Mouse (Mus musculus): ENCODE results near the gene Lad1.

Lad1 gene

DNA sequence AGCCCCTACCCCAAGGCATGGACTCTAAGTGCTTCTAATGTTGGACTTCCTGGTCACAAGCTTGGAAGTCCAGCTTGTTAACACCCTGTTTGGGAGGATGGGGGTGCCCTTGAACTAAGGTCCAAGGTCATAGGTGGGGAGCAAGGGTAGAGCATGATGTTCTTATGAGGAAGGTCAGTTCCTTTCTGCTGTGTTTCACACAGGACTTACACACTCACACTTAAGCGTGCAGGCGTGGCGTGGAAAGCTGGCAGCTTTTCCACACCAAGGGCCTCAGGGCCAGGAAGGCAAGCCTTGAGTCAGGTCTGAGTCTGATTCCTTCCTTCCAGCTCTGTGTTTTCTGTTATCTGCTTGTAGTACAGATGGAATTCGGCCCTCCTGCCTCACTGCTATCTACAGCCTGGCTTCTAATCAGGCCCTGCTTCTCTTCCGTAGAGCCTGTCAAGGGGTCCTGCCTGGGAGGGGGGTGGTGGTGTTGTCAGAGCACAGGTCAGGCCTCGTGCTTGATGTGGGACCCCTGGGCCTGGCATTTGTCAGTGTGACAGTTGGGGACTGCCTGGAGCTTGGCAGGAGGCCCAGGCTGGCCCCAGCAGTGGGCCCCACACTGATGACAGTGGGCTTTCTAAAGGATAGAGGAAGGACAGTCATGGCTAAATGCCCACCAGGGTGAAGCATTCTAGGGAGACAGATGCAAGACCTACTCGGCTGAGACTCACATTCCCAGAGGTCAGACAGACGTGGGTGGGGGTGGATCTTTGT lies 18.0 kb upstream of the Lad1 start:
- in situ Hi-C loops (cut with MboI; ENCODE audit: unreplicated experiment in 2 of 2), result loop anchor here in 1 of 2 experiments (25.0 kb wide), 1 partner anchor 1238 kb away; the partner anchor contains the start of gene Kdm5b

DNA sequence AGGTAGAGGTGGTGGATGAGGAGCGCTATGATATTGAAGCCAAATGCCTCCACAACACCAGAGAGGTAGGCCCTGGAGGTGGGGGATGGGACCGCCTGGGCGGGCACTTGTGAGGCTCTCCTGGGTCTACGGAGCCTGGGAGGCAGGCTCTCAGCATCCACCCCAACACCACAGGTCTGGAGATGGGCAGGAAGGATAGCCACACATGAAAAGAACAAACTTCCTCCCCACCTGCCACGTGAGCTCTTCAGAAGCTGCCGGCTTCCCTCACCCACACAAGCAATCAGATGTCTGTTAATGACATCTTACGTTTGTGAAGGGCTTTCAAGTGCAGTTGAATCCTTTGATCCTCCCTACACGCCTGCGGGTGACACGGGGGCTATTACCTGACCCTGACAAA lies 10.9 kb upstream of the Lad1 start:
- in situ Hi-C loops (cut with MboI; ENCODE audit: unreplicated experiment in 2 of 2), result loop anchor here in 1 of 2 experiments (25.0 kb wide), 1 partner anchor 1245 kb away; the partner anchor contains the start of gene Kdm5b

DNA sequence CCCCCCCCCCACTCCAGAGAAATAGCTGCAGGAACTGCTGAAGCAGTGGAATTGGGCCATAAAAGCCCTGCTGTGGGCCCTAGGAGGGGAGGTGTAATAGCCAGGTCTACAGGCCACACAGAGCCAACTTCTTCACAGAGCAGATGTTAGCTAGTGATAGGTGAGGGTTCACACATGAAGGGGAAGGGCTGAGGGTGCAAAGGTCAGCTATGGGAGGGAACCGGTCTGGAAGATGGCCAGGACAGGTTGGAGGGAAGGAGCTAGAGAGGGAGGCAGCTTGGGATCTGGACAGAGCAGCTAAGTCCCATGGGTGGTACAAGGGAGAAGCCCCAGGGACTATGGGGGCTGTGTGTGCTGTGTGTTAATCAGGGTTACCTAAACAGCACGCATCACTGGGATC lies 8.2 kb upstream of the Lad1 start:
- in situ Hi-C loops (cut with MboI; ENCODE audit: unreplicated experiment in 2 of 2), result loop anchor here in 1 of 2 experiments (25.0 kb wide), 1 partner anchor 1248 kb away; the partner anchor contains the start of gene Kdm5b

DNA sequence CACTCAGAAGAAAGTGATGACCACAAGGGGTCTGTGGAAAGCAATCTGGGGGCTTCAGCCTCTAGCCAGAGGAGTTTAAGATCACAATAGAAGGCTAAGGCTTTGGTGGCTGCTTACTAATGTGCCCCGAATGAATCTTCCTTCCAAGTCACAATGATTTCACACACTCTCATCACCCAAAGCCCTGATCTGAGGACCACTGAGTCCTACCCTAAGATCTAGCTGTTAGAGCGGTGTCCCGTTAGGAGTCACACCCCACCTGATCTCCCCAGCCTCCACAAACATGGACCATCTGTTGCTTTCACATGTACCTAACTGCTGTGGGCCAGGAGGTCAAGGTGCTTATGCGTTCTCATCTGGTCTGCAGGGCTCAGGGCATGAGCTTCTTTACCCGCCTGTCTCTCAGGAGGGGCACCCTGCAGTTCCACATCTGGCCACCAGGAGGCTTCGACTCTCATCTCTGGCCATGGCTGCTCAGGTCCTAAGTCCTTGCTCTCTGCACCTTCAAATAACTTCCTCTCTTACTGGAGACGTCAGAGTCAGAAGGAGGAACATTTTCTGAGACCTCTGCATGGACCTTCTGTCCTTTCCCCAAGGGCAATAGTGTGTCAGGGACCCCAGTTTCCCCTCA lies 7.3 kb upstream of the Lad1 start:
- in situ Hi-C loops (cut with MboI; ENCODE audit: unreplicated experiment in 2 of 2), result loop anchor here in 1 of 2 experiments (25.0 kb wide), 1 partner anchor 1249 kb away; the partner anchor contains the start of gene Kdm5b

DNA sequence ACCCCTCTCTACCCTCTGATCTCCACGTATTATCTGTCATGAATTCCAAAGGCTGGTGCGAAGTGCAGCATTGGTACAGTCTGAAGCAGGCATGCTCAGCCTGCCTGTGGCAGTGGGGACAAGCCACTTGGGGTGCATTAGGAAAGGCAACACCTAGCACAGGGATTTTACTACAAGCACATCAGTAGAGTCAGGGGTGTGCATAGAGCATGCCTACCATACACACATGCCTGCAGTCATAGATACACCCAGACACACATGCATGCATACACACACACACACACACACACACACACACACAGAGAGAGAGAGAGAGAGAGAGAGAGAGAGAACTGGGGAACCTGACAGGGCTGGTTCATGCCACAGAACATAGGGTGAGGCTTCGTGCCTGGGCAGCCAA lies 6.2 kb upstream of the Lad1 start:
- in situ Hi-C loops (cut with MboI; ENCODE audit: unreplicated experiment in 2 of 2), result loop anchor here in 1 of 2 experiments (25.0 kb wide), 1 partner anchor 1250 kb away; the partner anchor contains the start of gene Kdm5b

DNA sequence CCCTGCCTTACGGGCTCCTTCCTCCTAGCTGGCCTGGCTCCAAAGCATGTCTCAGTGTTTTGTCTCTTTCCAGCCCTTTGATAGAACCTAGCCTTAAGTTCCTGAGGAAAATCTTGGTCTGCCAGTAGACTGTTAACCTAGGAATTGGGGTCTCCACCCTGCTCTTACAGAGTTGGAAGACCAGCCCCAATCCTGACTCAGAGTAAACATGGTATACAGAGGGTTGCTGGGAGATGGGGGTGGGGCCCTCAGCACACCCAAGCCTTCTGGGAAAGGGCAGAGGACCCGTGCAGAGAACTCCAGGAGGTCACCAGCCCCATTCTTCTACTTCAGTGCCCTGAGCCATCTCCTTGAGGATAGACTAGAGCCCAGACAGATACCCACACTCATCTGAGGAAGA lies 5.8 kb upstream of the Lad1 start:
- in situ Hi-C loops (cut with MboI; ENCODE audit: unreplicated experiment in 2 of 2), result loop anchor here in 1 of 2 experiments (25.0 kb wide), 1 partner anchor 1250 kb away; the partner anchor contains the start of gene Kdm5b

DNA sequence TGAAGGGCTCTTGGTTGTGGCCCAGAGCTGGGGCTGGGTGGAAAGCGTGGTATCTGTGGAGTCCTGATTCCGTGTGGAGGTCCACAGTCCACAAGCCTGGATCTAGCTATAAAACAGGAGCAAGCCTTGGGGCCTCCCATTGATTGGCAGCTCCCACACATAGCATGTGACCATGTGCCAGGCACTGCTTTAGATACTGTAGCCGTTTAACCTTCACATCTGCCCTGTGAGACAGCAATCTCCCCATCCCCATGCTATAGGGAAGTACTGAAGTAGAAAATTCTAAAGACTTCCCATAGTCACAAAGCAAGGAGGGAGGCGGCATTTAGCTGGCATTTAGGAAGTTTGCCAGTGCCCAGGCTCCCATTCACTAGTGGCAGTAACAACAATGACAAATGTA lies 5.3 kb upstream of the Lad1 start:
- in situ Hi-C loops (cut with MboI; ENCODE audit: unreplicated experiment in 2 of 2), result loop anchor here in 1 of 2 experiments (25.0 kb wide), 1 partner anchor 1251 kb away; the partner anchor contains the start of gene Kdm5b

DNA sequence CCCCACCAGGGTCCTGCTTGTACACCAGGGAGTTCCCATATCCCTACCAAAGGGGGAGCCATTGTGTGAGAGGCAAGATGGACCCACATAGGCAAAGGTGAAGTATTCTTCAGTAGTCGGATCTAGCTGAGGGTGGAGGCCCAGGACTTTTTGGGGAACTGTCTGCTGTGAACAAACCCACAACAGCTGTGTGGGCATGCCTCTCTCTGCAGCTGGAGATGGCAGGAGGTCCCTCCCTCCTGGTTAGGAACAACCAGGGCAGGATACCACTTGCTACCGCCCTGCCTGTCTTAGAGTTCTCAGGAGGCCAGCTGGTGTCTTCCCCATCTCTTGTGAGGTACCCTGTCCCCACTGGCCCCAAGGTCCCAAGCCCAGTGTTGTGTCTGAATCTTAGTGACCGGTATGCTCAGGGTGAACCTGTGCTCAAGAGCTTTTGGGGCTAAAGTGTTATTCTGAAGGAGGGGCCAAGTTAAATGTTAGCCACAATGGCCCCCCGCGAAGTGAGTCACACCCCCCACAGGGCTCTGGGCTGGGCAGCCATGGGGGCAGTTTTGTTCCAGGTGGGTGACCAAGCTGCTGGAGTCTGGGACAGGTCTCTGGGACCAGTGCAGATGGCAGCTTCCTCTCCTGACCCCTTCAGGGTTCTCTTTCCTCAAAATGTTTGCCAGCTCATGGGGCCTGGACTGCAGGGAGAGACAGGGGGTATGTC lies 4.6 kb upstream of the Lad1 start:
- in situ Hi-C loops (cut with MboI; ENCODE audit: unreplicated experiment in 2 of 2), result loop anchor here in 1 of 2 experiments (25.0 kb wide), 1 partner anchor 1252 kb away; the partner anchor contains the start of gene Kdm5b

DNA sequence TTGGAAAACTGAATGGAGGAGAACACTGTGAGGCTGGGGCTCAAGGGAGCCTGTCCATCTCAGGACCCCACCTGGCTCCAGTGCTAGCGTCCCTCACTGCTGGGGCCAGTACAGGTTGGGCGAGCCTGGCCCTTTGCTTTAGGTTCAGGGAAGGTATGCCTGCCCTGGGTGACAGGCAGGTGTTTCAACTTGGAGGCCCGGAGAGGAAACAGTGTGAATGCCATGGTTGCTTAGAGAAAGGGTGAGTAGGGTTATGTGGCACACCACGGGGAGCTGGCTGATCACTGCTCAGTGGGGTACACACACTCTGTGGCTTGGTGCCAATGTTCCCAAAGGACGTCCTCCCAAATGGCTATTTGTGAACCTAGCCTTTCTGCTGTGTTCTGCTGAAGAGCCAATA lies 3.9 kb upstream of the Lad1 start:
- in situ Hi-C loops (cut with MboI; ENCODE audit: unreplicated experiment in 2 of 2), result loop anchor here in 1 of 2 experiments (25.0 kb wide), 1 partner anchor 1252 kb away; the partner anchor contains the start of gene Kdm5b

DNA sequence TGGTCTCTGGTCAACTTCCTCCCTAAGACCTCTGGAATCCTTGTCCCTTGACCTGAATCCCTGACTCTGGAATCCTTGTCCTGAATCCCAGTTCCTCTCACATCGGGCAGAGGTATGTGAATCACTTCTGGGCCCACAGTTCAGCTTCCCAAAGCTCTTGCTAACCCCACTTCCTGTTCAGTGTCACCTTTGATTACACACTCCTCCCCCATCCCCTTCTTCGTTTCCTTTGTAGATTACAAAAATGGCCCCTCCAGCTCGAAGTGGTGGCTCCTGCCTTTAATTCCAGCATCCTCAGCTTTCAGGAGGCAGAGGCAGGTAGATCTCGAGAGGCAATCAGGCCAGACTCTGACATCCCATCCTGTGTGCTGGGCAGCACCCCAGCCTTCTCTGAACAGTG lies 803 bp upstream of the Lad1 start:
- in situ Hi-C loops (cut with MboI; ENCODE audit: unreplicated experiment in 2 of 2), result loop anchor here in 1 of 2 experiments (25.0 kb wide), 1 partner anchor 1255 kb away; the partner anchor contains the start of gene Kdm5b

DNA sequence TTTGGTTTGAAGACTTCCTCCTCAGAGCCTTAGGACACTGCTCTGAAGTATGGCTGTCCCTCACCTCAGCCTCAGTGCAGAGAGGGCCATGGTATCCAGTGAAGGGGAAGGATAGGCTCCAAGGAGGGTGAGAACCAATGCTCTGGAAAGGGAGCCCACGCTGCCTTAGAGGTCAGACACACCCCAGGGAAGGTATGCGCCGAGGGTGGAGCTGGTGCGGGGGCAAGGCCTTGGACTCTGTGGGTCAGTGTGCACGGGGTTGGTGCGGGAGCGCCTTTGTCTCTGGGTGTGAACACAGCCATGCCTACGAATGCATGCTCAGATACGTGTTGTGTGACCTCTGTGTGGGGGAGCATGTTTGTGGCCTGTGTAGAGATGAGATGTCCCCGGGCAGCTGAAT lies 1.7 kb downstream of the Lad1 start:
- in situ Hi-C loops (cut with MboI; ENCODE audit: unreplicated experiment in 2 of 2), result loop anchor here in 1 of 2 experiments (25.0 kb wide), 1 partner anchor 1258 kb away; the partner anchor contains the start of gene Kdm5b

DNA sequence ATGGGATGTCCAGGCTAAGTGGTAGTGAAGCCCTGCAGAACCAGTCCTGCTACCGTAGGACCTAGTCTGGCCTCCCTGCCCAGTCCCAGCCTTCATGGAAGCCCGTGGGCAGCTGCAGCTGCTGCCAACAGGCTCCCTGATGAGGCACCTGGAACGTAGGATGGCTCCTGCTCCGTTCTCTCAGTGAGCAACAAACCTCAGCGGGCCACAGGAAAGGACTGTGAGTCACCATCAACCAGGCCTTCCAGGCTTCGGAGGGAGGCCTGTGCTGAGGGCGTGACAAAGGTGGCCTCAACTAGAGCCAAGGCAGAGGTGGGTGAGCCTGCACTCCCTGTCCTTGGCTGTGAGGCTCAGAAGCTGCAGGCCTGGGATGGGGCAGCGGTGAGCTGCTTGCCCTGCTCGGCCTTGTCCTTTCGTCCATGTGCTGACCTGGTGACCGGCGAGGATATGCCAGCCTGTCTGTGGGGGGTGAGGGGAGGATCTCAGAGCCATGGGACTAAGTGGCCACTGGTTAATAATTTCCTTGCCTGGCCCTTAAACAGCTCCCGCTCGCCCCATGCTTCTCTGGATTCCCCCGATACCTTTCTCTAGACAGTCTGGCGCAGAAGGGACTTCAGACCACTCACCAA lies 2.5 kb downstream of the Lad1 start:
- in situ Hi-C loops (cut with MboI; ENCODE audit: unreplicated experiment in 2 of 2), result loop anchor here in 1 of 2 experiments (25.0 kb wide), 1 partner anchor 1259 kb away; the partner anchor contains the start of gene Kdm5b

DNA sequence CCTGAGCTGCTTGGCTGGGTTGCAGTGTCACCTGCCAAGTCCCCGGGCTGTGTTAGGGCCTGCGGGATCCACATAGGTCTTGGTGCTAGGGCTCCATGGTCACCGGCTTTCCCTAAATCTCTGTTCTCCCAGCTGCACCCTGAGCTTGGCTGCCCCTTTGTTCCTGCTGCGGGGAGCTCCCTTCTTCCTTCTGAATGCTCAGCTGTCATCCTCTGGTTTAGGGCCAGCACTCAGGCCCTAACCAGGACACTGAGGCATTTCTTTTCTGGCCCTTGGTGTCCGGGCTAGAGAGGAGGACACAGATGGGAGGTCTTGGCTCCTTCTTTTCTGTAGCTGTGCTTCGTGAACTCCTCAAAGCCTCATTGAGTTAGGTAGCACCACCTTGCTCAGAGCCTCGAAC lies 3.4 kb downstream of the Lad1 start:
- in situ Hi-C loops (cut with MboI; ENCODE audit: unreplicated experiment in 2 of 2), result loop anchor here in 1 of 2 experiments (25.0 kb wide), 1 partner anchor 1259 kb away; the partner anchor contains the start of gene Kdm5b

DNA sequence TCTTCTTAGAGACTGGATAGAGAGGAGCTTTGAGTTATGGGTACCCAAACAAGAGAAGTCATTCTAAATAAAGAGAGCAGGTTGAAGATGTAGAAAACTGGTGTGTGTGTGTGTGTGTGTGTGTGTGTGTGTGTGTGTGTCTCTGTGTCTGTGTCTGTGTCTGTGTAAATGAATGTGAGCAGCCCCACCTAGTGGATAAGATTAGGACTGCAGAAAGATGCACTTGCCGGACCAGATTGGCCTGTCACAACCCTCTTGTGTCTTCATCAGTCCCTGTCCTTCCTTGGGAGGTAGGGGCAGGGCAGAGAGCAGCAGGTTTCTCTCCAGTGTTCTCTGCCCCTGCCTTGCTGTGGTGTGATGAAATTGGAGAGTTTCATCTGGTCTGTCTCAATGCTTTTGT lies 10.5 kb downstream of the Lad1 start:
- in situ Hi-C loops (cut with MboI; ENCODE audit: unreplicated experiment in 2 of 2), result no loop called here

DNA sequence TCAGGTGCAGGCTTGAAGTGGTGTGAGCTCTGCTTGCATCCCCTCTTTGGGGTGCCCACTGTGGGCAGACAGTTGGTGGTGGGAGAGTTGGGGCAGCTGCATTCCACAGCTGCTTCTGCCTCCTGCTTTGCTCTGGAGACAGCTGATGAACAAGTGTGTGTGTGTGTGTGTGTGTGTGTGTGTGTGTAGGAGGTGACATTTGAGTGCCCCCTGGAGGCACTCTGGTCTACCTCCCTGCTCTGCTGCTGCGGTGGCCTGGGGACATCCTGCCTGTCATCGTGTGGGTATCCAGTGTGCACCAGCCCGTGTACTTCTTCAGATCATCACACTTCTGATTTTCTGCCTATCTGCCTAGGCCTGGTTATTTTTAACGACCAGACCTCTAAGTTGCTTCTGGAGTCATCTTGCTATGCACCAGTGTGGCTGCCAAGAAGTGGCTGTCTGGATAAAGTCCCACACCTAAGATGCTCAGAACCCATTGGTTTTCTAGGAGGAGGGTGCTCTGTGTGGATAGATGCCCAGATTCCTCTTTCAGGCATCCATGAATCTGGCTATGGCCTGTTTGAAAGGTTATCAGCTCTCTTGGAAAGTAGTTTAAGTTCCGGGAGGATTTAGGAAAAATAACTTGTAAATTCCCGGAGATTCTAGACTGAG lies 15.9 kb downstream of the Lad1 start:
- in situ Hi-C loops (cut with MboI; ENCODE audit: unreplicated experiment in 2 of 2), result no loop called here

DNA sequence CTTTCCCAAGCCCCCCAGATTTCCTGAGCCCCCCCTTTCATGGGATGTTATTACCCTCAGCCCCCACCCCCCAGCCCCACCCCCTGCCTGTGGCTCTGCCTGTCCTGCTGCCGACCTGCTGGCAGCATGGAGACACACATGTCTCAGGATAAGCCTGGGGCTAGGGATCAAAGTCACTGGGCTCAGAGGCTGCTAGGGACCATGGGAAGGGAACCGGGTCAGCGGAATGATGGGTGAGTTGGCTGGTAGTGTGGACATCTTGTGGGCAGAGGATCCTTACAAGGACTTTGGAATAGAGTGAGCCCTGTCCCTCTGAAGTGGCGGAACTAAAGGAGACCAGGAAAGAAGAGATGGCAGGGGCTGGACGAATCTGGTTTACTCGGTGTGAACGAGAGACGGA lies 16.6 kb downstream of the Lad1 start:
- in situ Hi-C loops (cut with MboI; ENCODE audit: unreplicated experiment in 2 of 2), result no loop called here

DNA sequence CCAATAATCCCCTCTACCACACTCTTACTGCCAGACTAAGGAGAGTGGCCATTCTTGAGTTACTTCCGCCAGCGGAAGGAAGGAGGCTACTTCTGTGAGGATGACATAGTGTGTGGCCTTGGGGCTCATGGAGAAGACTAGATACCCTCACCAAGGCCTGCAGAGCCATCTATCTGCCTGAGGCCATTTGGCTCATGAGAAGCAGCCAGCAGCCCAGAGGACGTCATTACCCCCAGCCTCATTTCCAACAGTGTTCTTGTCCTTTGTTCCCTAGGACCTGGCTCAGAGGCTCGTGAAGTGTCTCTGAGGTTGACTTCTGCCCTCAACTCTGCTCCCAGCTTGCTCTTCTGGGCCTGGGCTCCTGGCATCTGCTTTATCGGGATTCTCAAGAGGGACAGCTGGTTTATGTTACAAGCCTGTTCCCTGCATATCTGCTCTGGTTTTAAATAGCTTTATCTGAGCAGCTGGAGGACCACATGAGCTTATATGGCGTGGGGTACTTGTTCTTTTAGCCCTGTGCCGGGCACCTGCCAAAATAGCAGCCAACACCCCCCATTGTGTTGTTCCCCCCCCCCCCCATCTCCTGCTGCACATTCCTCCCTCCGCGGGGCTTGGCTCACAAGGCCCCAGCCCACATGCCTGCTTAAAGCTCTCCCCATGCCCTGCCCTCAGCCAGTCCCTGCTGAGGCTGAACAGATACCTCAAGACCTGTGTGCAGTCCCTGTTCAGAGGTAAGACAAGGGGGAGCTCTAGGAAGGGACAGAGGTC lies 17.5 kb downstream of the Lad1 start, which contains the start of gene Tnnt2:
Tnnt2 (plus strand) TSS at position 639 of the 768 bp plus-strand sequence.
- in situ Hi-C loops (cut with MboI; ENCODE audit: unreplicated experiment in 2 of 2), result no loop called here

DNA sequence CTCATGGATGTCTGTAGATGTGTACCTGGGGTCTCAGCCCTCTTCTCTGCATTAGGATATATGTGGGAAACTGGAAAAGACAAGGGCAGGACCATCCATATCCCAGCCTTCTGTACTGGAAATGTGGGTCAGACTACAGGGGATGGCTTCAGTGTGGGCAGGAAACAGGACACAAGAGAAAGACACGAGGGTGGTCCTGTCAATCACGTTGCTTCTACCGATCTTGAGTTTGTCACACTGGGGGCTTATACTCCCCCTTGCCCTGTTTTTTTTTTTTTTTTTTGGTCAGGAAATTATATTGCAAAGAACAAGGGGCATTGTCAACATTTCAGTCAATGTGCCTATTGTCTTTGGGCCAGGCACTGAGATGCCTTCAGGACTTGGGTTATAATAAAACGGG lies 20.2 kb downstream of the Lad1 start:
- in situ Hi-C loops (cut with MboI; ENCODE audit: unreplicated experiment in 2 of 2), result no loop called here

DNA sequence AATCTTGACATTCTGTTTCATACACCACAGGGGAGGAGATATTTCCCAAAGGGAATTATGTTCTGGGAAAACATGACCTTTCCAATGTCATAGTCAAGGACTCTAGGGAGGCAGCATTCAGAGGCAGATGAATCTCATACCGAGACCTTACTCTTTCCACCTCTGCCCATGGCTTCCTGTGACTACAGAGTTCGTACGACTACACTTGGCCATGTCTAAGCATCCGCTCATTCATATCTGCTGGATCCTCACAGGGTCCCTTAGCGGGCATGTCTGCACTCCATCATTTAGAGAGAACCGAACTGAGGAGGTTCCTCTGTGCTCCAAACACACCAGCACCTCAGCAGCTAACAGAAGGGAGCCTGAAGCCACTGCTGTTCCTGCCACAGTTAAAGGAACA lies 20.7 kb downstream of the Lad1 start:
- in situ Hi-C loops (cut with MboI; ENCODE audit: unreplicated experiment in 2 of 2), result no loop called here
